Mouse (Mus musculus) lung, postnatal 0 days (tissue): ENCODE results near the gene Galnt9.

Source experiments
- CTCF ChIP-seq: IDR thresholded peaks from 2 replicates; pipeline ENCODE4 v1.5.1; 2016; ENCODE audit warnings: antibody characterized with exemption, mild to moderate bottlenecking
- EP300 ChIP-seq: IDR thresholded peaks from 2 replicates; pipeline ENCODE4 v1.6.1; 2016; ENCODE audit warnings: antibody characterized with exemption, mild to moderate bottlenecking, control low read depth

- TF ChIP-seq CTCF (no peak), EP300 (no peak)
Measured at GRCm38 (mm10) chr5:110638306-110639074, 94.3 kb downstream of the Galnt9 start.
